Mouse (Mus musculus): Measurements from ENCODE around the gene Kmt5c. TPM values are rescaled to one million over a fixed set of nuclear protein-coding genes. Genes with fewer than 3 reads are reported as not detected.

The Kmt5c gene
- polyA plus RNA-seq, 1 experiment, result 15.9 TPM

DNA sequence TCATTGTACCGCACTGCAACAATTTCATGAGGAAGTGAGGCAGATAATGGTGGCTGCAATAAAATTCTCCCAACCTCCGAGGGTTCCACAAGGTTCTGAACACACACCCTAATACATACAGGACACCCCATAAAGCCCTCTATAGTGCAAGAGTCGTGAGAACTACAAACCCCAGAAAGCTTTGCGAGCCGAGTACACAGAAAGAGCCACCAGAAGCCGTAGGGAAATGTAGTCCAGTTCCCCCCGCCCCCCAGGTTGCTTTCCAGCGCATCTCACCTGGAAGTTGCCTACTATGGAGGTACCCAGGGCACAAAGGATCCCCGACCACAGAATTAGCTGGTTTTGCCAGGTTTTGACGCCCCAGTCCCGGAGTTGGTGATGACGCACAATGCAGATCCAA is 16.4 kb upstream of the Kmt5c start:
- no peak overlapping the region for H3K27ac ChIP-seq (ENCODE audit: insufficient read depth, low read length)
- no peaks in the 10 kb centered on the region for H3K4me1 ChIP-seq (ENCODE audit: control insufficient read depth, insufficient read depth, low read length)
- no peak for TF ChIP-seq CTCF (IDR thresholded peaks at IDR 0.05; ENCODE audit: borderline replicate concordance, insufficient read depth, low read length)
- no peak for TF ChIP-seq POLR2A (IDR thresholded peaks at IDR 0.05; ENCODE audit: low read depth, low read length)
- H3K4me3 ChIP-seq (ENCODE audit: insufficient read depth, low read length), result no peak overlapping the region

DNA sequence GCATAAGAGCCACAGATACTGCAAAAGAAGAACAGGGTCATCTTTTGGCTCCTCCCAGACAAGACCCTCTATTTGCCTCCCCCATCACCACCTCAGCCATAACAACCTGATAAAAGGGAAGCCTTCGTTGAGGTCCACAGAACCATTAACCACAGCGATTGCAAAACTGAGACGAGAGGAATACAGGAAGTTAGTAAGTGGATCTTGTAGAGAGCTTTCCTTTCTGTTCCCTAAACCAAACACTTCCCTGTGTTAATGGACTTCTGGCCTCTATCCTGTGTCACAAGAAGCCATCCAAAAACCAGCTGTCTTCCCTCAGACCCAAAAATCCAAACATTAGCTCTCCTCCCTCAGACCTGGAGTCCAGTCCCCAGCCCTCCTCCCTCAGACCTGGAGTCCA is 15.6 kb upstream of the Kmt5c start:
- TF ChIP-seq POLR2A (IDR thresholded peaks at IDR 0.05; ENCODE audit: low read depth, low read length) (no peak), CTCF (IDR thresholded peaks at IDR 0.05; ENCODE audit: borderline replicate concordance, insufficient read depth, low read length) (no peak)
- Histone ChIP-seq H3K4me1 (ENCODE audit: control insufficient read depth, insufficient read depth, low read length) (no peaks in the 10 kb centered on the region), H3K4me3 (ENCODE audit: insufficient read depth, low read length) (no peak overlapping the region), H3K27ac (ENCODE audit: insufficient read depth, low read length) (no peak overlapping the region)

DNA sequence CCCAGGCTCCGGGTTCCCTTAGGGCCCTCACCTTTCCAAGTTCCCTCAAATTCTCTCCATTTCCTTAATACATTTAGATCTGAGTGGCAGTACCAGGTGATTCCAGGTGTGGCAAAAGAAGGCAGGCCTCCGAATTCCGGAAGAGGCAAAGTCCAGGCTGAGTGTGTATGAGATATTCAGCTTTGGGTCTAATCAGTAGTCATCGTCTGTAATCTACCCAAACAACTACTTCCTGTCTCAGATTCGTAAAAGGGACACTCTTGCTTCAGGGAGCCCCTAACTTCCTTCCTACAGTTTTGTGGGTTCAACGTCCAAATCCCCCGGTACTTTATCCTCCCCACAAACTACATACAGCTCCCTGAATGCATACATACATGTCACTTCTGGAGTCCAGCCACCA is 14.7 kb upstream of the Kmt5c start, which contains the start of gene Tmem150b:
Gene Tmem150b, minus strand, starts transcription at position 81 of the 400 bp plus-strand sequence.
- H3K4me1 ChIP-seq (ENCODE audit: control insufficient read depth, insufficient read depth, low read length), result no peaks in the 10 kb centered on the region
- no peak within 1 kb of the TSS for H3K27ac ChIP-seq (ENCODE audit: insufficient read depth, low read length)
- no peak for TF ChIP-seq CTCF (IDR thresholded peaks at IDR 0.05; ENCODE audit: borderline replicate concordance, insufficient read depth, low read length)
- TF ChIP-seq POLR2A (IDR thresholded peaks at IDR 0.05; ENCODE audit: low read depth, low read length), result no peak
- no peak within 1 kb of the TSS for H3K4me3 ChIP-seq (ENCODE audit: insufficient read depth, low read length)

DNA sequence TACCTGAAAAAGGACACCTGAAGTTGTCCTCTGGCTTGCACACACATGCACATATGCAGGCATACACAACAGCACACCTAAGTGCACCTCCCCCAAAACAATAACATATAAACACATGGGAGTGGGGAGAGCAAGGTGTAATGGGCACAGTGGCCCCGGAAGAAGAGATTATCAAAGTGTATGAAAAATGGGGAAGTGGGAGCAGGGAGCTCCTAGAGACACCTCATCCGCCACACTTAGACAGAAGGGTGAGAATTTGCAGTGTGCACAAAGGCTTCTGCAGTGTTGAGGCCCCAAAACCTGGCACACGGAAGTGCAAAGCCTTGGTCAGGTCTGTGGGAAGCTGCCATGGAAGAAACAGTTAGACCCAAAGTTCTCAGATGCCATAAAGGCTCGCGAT is 8.8 kb upstream of the Kmt5c start:
- no peak for TF ChIP-seq POLR2A (IDR thresholded peaks at IDR 0.05; ENCODE audit: low read depth, low read length)
- no peak for TF ChIP-seq CTCF (IDR thresholded peaks at IDR 0.05; ENCODE audit: borderline replicate concordance, insufficient read depth, low read length)
- Histone ChIP-seq H3K4me1 (ENCODE audit: control insufficient read depth, insufficient read depth, low read length) (no peaks in the 10 kb centered on the region), H3K4me3 (ENCODE audit: insufficient read depth, low read length) (no peak overlapping the region), H3K27ac (ENCODE audit: insufficient read depth, low read length) (no peak overlapping the region)

DNA sequence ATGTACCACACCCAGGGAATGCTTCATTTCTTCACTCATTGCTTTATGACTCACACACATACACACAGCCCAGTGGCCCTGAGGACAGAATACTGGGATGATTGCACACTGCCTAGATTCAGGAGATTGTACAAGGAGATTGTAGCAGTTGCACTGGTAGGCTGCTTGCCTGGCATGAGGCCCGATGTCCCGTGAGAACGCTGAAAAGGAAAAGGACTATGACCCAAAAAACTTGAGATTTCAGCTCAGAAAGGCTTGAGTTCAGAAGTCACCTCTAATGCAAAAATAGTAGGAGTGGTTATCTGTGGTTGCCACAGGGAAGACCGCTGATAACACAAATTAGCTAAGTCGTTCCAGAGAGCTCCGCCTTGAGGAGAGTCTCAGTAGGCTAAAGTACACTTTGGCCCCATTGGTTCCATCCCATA is 6.9 kb upstream of the Kmt5c start:
- Histone ChIP-seq H3K4me3 (ENCODE audit: insufficient read depth, low read length) (no peak overlapping the region), H3K27ac (ENCODE audit: insufficient read depth, low read length) (no peak overlapping the region), H3K4me1 (ENCODE audit: control insufficient read depth, insufficient read depth, low read length) (no peaks in the 10 kb centered on the region)
- TF ChIP-seq POLR2A (IDR thresholded peaks at IDR 0.05; ENCODE audit: low read depth, low read length), result no peak
- TF ChIP-seq CTCF (IDR thresholded peaks at IDR 0.05; ENCODE audit: borderline replicate concordance, insufficient read depth, low read length), result no peak

DNA sequence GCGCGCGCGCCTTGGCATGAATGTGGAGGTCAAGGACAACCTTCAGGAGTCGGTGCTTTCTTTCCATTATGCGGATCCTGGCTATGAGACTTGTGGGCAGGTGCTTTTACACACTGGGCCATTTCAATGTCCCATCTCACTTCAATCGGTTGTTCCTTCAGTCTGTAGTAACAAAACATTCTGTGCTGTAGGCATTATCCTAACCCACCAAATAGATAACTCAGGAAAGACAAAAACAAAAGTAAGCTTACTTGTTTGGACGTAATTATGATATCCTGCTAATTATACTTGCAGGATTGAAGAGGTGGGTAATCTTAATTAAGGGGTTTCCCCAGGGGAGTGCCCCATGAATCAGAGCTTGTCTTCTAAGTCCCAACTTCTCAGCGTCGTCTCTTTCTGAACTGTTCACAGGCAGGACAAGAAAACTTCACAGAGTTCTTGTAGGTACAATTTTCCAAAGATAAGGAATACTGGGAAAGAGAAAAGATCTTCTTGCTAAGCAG is 823 bp upstream of the Kmt5c start:
- Histone ChIP-seq H3K4me3 (ENCODE audit: insufficient read depth, low read length) (peak overlapping the region; percentile 40), H3K27ac (ENCODE audit: insufficient read depth, low read length) (peak overlapping the region; percentile 67), H3K4me1 (ENCODE audit: control insufficient read depth, insufficient read depth, low read length) (no peaks in the 10 kb centered on the region)
- TF ChIP-seq POLR2A (IDR thresholded peaks at IDR 0.05; ENCODE audit: low read depth, low read length) (no peak), CTCF (IDR thresholded peaks at IDR 0.05; ENCODE audit: borderline replicate concordance, insufficient read depth, low read length) (no peak)

DNA sequence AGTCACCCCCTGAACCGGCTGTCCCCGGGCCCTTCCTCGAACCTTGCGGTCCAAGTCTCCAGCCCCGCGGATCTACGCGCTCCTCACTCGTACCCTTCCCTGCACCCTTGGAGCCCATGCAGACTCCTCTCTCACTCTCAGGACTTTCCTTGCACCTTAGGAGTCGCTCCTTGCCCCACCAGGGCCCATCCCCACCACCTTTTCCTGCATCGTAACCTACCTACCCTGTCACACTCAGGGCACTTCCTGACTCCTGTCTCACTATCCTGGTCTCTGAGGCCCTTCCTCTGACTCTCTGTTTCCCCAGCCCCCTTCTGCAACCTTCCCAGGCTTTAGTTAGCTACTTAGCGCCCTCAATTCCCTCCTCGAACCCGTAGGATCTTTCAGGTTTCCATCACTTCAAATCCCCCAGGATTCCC is 403 bp downstream of the Kmt5c start:
- TF ChIP-seq POLR2A (IDR thresholded peaks at IDR 0.05; ENCODE audit: low read depth, low read length), result peak; percentile 43; the same call in 1 of the 2 replicates
- no peak for TF ChIP-seq CTCF (IDR thresholded peaks at IDR 0.05; ENCODE audit: borderline replicate concordance, insufficient read depth, low read length)
- peak overlapping the region; percentile 63 for H3K4me3 ChIP-seq (ENCODE audit: insufficient read depth, low read length)

DNA sequence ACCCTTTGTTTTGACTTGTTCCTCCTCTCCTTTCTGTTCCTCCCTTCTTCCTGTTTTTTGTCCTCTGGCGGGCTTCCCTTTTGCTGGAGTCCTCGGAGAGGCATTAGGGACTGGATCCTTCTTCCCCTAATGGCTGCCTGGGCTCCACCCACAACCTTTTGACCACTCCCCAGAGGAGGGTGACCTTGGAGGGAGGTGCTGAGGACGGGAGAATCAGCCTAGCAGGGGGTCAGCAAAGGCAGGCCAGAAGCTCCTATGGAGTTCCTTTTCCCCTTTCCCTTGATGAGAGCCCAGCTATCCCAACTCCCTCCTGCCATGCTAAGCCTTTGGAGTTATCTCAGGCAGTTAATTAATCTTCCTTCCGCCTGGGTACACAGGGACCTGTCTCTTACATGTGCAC is 1.2 kb downstream of the Kmt5c start:
- peak overlapping the region; percentile 63 for H3K4me3 ChIP-seq (ENCODE audit: insufficient read depth, low read length)
- TF ChIP-seq CTCF (IDR thresholded peaks at IDR 0.05; ENCODE audit: borderline replicate concordance, insufficient read depth, low read length) (no peak), POLR2A (IDR thresholded peaks at IDR 0.05; ENCODE audit: low read depth, low read length) (peak; percentile 61)
- H3K4me1 ChIP-seq (ENCODE audit: control insufficient read depth, insufficient read depth, low read length), result no peaks in the 10 kb centered on the region
- 0 out of 2 replicates have a peak overlapping the region, but pooled peaks have one; percentile 17 for H3K27ac ChIP-seq (ENCODE audit: insufficient read depth, low read length)

More for the DNA sequence above, 403 bp downstream of the Kmt5c start:
- no peaks in the 10 kb centered on the region for H3K4me1 ChIP-seq (ENCODE audit: control insufficient read depth, insufficient read depth, low read length)
- H3K27ac ChIP-seq (ENCODE audit: insufficient read depth, low read length), result peak overlapping the region; percentile 17

DNA sequence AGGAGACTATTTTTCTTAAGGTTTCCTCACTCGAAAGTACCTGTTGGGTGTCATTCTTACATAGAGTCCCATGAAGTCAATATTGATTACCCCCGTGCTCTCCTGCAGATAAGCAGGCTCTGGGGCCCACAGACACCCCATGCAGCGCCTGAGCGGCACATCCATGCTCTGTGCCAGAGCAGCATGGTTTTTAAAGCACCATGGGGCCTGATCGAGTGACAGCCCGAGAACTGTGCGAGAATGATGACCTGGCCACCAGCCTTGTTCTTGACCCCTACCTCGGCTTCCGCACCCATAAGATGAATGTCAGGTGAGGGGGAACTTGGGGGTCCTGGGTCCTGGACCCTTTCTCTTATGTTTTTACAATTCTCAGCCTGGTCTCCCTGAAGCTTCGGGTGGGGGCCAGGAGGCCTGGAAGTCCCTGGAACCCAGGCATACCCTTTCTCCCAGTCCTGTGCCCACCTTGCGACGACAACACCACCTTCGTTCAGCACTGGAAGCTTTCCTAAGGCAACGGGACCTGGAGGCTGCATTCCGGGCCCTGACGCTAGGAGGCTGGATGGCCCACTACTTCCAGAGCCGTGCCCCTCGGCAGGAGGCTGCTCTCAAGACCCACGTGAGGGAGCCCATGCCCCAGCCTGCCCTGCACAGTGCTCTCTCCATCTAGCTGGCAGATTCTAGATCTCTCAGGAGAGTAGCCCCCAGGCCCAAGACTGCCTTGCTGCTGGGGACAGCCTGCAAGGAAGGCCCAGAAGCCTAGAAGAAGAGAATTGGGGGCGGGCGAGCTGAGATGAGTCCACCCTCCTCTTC is 2.0 kb downstream of the Kmt5c start:
- no peak overlapping the region for H3K27ac ChIP-seq (ENCODE audit: insufficient read depth, low read length)

DNA sequence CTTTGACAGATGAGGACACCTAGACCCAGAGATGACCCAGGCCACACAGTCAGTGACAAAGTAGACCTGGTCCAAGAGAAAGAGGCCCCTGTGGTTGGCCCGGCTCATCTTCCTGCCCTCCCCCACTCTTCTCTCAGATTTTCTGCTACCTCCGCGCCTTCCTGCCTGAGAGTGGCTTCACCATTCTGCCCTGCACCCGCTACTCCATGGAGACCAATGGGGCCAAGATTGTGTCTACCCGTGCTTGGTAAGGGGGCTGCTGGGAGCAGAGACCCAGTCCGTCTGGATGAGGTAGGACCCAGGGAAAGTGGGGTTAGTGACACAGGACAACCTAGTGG is 2.5 kb downstream of the Kmt5c start:
- no peaks in the 10 kb centered on the region for H3K4me1 ChIP-seq (ENCODE audit: control insufficient read depth, insufficient read depth, low read length)
- no peak overlapping the region for H3K27ac ChIP-seq (ENCODE audit: insufficient read depth, low read length)
- TF ChIP-seq CTCF (IDR thresholded peaks at IDR 0.05; ENCODE audit: borderline replicate concordance, insufficient read depth, low read length) (no peak), POLR2A (IDR thresholded peaks at IDR 0.05; ENCODE audit: low read depth, low read length) (no peak)
- no peak overlapping the region for H3K4me3 ChIP-seq (ENCODE audit: insufficient read depth, low read length)

More for the DNA sequence above, 2.0 kb downstream of the Kmt5c start:
- Histone ChIP-seq H3K4me1 (ENCODE audit: control insufficient read depth, insufficient read depth, low read length) (no peaks in the 10 kb centered on the region), H3K4me3 (ENCODE audit: insufficient read depth, low read length) (no peak overlapping the region)
- TF ChIP-seq CTCF (IDR thresholded peaks at IDR 0.05; ENCODE audit: borderline replicate concordance, insufficient read depth, low read length) (no peak), POLR2A (IDR thresholded peaks at IDR 0.05; ENCODE audit: low read depth, low read length) (no peak)

Measured in embryonic fibroblast, embryonic 13.5 days (primary cell).